Mouse (Mus musculus) midbrain, postnatal 0 days (tissue): ENCODE measurements around the gene Gm28635. TPM values are rescaled to one million over a fixed set of nuclear protein-coding genes. Genes with fewer than 3 reads are reported as not detected.

ENCODE experiments used
- ATAC-seq: fragments of 200-750 bp; cut with Nextera tagmentation; 2 replicates; pipeline ENCODE4 v1.8.0; 2017; ENCODE audit warnings: moderate number of reproducible peaks, mild to moderate bottlenecking, moderate TSS enrichment, moderate library complexity; ENCODE audit not compliant: low FRiP score
- DNase-seq: peaks from one replicate; pipeline ENCODE4 v3.0.0-alpha.2; 2015; ENCODE audit warnings: low spot score
- H3K27ac ChIP-seq: fragments of 300-500 bp; sonication (generic); 2 replicates; pipeline ENCODE4 v1.5.1; 2014; ENCODE audit warnings: low read depth, mild to moderate bottlenecking, low read length, mixed read lengths
- H3K27me3 ChIP-seq: fragments of 300-500 bp; sonication (generic); 2 replicates; pipeline ENCODE4 v1.6.1; 2014; ENCODE audit warnings: low read length, control low read depth, mixed read lengths; ENCODE audit not compliant: insufficient read depth
- H3K36me3 ChIP-seq: fragments of 300-500 bp; sonication (generic); 2 replicates; pipeline ENCODE4 v1.6.1; 2014; ENCODE audit warnings: low read length, control low read depth, mixed read lengths; ENCODE audit not compliant: insufficient read depth
- H3K4me1 ChIP-seq: fragments of 300-500 bp; sonication (generic); 2 replicates; pipeline ENCODE4 v1.6.1; 2014; ENCODE audit warnings: mild to moderate bottlenecking, control low read depth, antibody characterized with exemption, low read length, mixed read lengths; ENCODE audit not compliant: insufficient read depth
- H3K4me2 ChIP-seq: fragments of 300-500 bp; sonication (generic); 2 replicates; pipeline ENCODE4 v1.6.1; 2014; ENCODE audit warnings: low read depth, mild to moderate bottlenecking, low read length, mixed read lengths; ENCODE audit not compliant: poor library complexity, severe bottlenecking
- H3K4me3 ChIP-seq: fragments of 300-500 bp; sonication (generic); 2 replicates; pipeline ENCODE4 v1.5.1; 2014; ENCODE audit warnings: low read depth, mild to moderate bottlenecking, low read length, moderate library complexity
- H3K9ac ChIP-seq: fragments of 300-500 bp; sonication (generic); replicated peaks from 2 replicates; pipeline ENCODE4 v1.6.1; 2014; ENCODE audit warnings: mild to moderate bottlenecking, low read length, moderate library complexity, mixed read lengths; ENCODE audit not compliant: poor library complexity, severe bottlenecking
- H3K9me3 ChIP-seq: fragments of 300-500 bp; sonication (generic); 2 replicates; pipeline ENCODE4 v1.6.1; 2016; ENCODE audit warnings: low read length, control low read depth
- CTCF ChIP-seq: IDR thresholded peaks from 2 replicates; pipeline ENCODE4 v1.5.1; 2016; ENCODE audit warnings: antibody characterized with exemption, mild to moderate bottlenecking
- WGBS: fragments of 180-500 bp; shearing (Covaris S2); extraction: QIAGEN DNeasy Blood & Tissue Kit; methylation state at CpG from one replicate; pipeline ENCODE4 v1.1.7; 2014; 5-methylcytosine and 5-hydroxymethylcytosine counted together
- polyA plus RNA-seq: library from polyadenylated mRNA; unstranded; fragments of >200 nt; fragmentation: Nextera tagmentation; extraction: Ambion mirVana; gene quantifications from 2 replicates; pipeline ENCODE4 v1.2.1, GENCODE M21; 2015
- total RNA-seq: library from RNA; depleted of rRNA; stranded (reverse); fragments of >200 nt; gene quantifications from 2 replicates; pipeline ENCODE4 v1.2.3, GENCODE M21; 2014; rRNA removed

Gene Gm28635
- not detected in 2 replicates for total RNA-seq
- polyA plus RNA-seq = not detected in 2 replicates

- Histone ChIP-seq H3K27me3 (no peaks in the 10 kb centered on the region), H3K9ac (peak within 1 kb of the TSS; percentile 69), H3K9me3 (no peaks in the 10 kb centered on the region), H3K4me1 (peaks cover 9% of the 10 kb centered on the region; the same call in 1 of the 2 replicates), H3K36me3 (peaks cover 15% of the 10 kb centered on the region), H3K27ac (peak within 1 kb of the TSS; percentile 78), H3K4me2 (peak within 1 kb of the TSS; percentile 70), H3K4me3 (peak within 1 kb of the TSS; percentile 97)
- WGBS = under 1% methylated on average over 44 of the region's 44 CpGs
- ATAC-seq (peak; percentile 100), DNase-seq (peak; percentile 100)
- TF ChIP-seq CTCF = peak; percentile 1
Measured at GRCm38 (mm10) chr2:84677968-84678880, at the start of gene Gm28635, which contains the start of gene Med19. TSS of gene Gm28635 (minus strand) at chr2:84678041. TSS of gene Med19 (plus strand) at chr2:84678402.

GRCm38 (mm10) chr2:84727172-84727858 is 49.5 kb upstream of the Gm28635 start, which contains the start of gene Clp1:
TSS of gene Clp1 (minus strand) at chr2:84727350.
- peak within 1 kb of the TSS; percentile 50 for H3K4me3 ChIP-seq
- H3K9me3 ChIP-seq = no peaks in the 10 kb centered on the region
- H3K4me1 ChIP-seq = 0 out of 2 replicates have a peak, but pooled peaks cover 7% of the 10 kb centered on the region
- DNase-seq = peak; percentile 98
- H3K9ac ChIP-seq = peak within 1 kb of the TSS; percentile 48
- peaks cover 8% of the 10 kb centered on the region; the same call in 1 of the 2 replicates for H3K36me3 ChIP-seq
- WGBS = under 1% methylated on average over 39 of the region's 39 CpGs
- peak; percentile 97 for ATAC-seq
- peak within 1 kb of the TSS; percentile 67 for H3K4me2 ChIP-seq
- no peaks in the 10 kb centered on the region for H3K27me3 ChIP-seq
- peak; percentile 21; the same call in 1 of the 2 replicates for TF ChIP-seq CTCF
- peak within 1 kb of the TSS; percentile 62 for H3K27ac ChIP-seq

- Histone ChIP-seq H3K9ac (peak overlapping the region; percentile 48), H3K4me2 (peak overlapping the region; percentile 67), H3K4me1 (0 out of 2 replicates have a peak, but pooled peaks cover 7% of the 10 kb centered on the region), H3K9me3 (no peaks in the 10 kb centered on the region), H3K4me3 (peak overlapping the region; percentile 50), H3K27ac (no peak overlapping the region), H3K36me3 (peaks cover 8% of the 10 kb centered on the region; the same call in 1 of the 2 replicates), H3K27me3 (no peaks in the 10 kb centered on the region)
- DNase-seq = no peak
- WGBS = 5% methylated on average over 9 of the region's 9 CpGs
- ATAC-seq = 0 out of 2 replicates have a peak, but pooled peaks have one; percentile 8
- no peak for TF ChIP-seq CTCF
Measured at GRCm38 (mm10) chr2:84726716-84727115, 48.9 kb upstream of the Gm28635 start.

- H3K4me2 ChIP-seq = no peak overlapping the region; the same call in 1 of the 2 replicates
- 0 out of 2 replicates have a peak, but pooled peaks cover 7% of the 10 kb centered on the region for H3K4me1 ChIP-seq
- peaks cover 12% of the 10 kb centered on the region; the same call in 1 of the 2 replicates for H3K36me3 ChIP-seq
- DNase-seq (no peak), ATAC-seq (no peak)
- H3K4me3 ChIP-seq = no peak overlapping the region
- H3K27ac ChIP-seq = no peak overlapping the region
- H3K9ac ChIP-seq = no peak overlapping the region
- TF ChIP-seq CTCF = no peak
- 94% methylated on average over 10 of the region's 10 CpGs for WGBS
- H3K9me3 ChIP-seq = no peaks in the 10 kb centered on the region
- no peaks in the 10 kb centered on the region for H3K27me3 ChIP-seq
Measured at GRCm38 (mm10) chr2:84725770-84726169, 47.9 kb upstream of the Gm28635 start.

- 96% methylated on average over 14 of the region's 14 CpGs for WGBS
- no peak overlapping the region for H3K4me3 ChIP-seq
- no peak overlapping the region for H3K9ac ChIP-seq
- H3K4me1 ChIP-seq = 0 out of 2 replicates have a peak, but pooled peaks cover 7% of the 10 kb centered on the region
- ATAC-seq = no peak
- H3K36me3 ChIP-seq = peaks cover 12% of the 10 kb centered on the region; the same call in 1 of the 2 replicates
- no peak for TF ChIP-seq CTCF
- DNase-seq = no peak
- no peak overlapping the region for H3K4me2 ChIP-seq
- no peaks in the 10 kb centered on the region for H3K9me3 ChIP-seq
- H3K27me3 ChIP-seq = no peaks in the 10 kb centered on the region
- no peak overlapping the region for H3K27ac ChIP-seq
Measured at GRCm38 (mm10) chr2:84723856-84724255, 46.0 kb upstream of the Gm28635 start.
